Mouse (Mus musculus): ENCODE results near the gene Paics.

GRCm38 (mm10) chr5:76910807-76911206, 40.3 kb upstream of the Paics start:
- no peak for TF ChIP-seq CTCF (IDR thresholded peaks at IDR 0.05; ENCODE audit: low read depth)
- no peak for TF ChIP-seq EP300 (IDR thresholded peaks at IDR 0.05; ENCODE audit: low read depth)

Measured in liver, postnatal 0 days (tissue).